Mouse (Mus musculus): ENCODE results near the gene Prss57. TPM values are rescaled to one million over a fixed set of nuclear protein-coding genes. Genes with fewer than 3 reads are reported as not detected.
"Not testable (repeated sequence)": the region's sequence is repeated elsewhere in the genome, so short reads cannot be mapped to it uniquely, and the experiment has no call there.

Gene Prss57
- polyA plus RNA-seq, 1 experiment from 2014 or later, result not detected

GRCm38 (mm10) chr10:79767372-79768244 lies 23.2 kb downstream of the Prss57 start:
- 13% methylated on average over 40 of the region's 40 CpGs for WGBS
- Histone ChIP-seq H3K27ac (peak overlapping the region; percentile 93), H3K36me3 (peaks cover 8% of the 10 kb centered on the region), H3K4me1 (replicated peaks) (peaks cover 27% of the 10 kb centered on the region), H3K4me3 (replicated peaks) (peak overlapping the region; percentile 92), H3K9me3 (peaks cover 5% of the 10 kb centered on the region), H3K4me2 (peak overlapping the region; percentile 78), H3K9ac (replicated peaks) (no peak overlapping the region), H3K27me3 (no peaks in the 10 kb centered on the region)
- ATAC-seq (ENCODE audit: insufficient number of reproducible peaks, insufficient read depth, low FRiP score, low TSS enrichment, low read depth), result peak; percentile 81

GRCm38 (mm10) chr10:79766508-79767325 lies 24.0 kb downstream of the Prss57 start, which contains the start of gene Rnf126:
Gene Rnf126, minus strand, starts transcription at chr10:79766952.
- H3K27ac ChIP-seq, result peak within 1 kb of the TSS; percentile 93
- under 1% methylated on average over 101 of the region's 101 CpGs for WGBS
- no peaks in the 10 kb centered on the region for H3K27me3 ChIP-seq
- H3K4me3 ChIP-seq (replicated peaks), result peak within 1 kb of the TSS; percentile 92
- peaks cover 27% of the 10 kb centered on the region for H3K4me1 ChIP-seq (replicated peaks)
- H3K4me2 ChIP-seq, result peak within 1 kb of the TSS; percentile 78
- H3K36me3 ChIP-seq, result peaks cover 17% of the 10 kb centered on the region
- peak; percentile 89 for ATAC-seq (ENCODE audit: insufficient number of reproducible peaks, insufficient read depth, low FRiP score, low TSS enrichment, low read depth)
- H3K9ac ChIP-seq (replicated peaks), result peak within 1 kb of the TSS; percentile 91
- no peaks in the 10 kb centered on the region for H3K9me3 ChIP-seq

GRCm38 (mm10) chr10:79766001-79766507 lies 24.7 kb downstream of the Prss57 start:
- H3K9me3 ChIP-seq, result no peaks in the 10 kb centered on the region
- H3K27me3 ChIP-seq, result no peaks in the 10 kb centered on the region
- no peak for ATAC-seq (ENCODE audit: insufficient number of reproducible peaks, insufficient read depth, low FRiP score, low TSS enrichment, low read depth)
- H3K4me3 ChIP-seq (replicated peaks), result peak overlapping the region; percentile 92
- WGBS, result 7% methylated on average over 16 of the region's 16 CpGs
- H3K9ac ChIP-seq (replicated peaks), result peak overlapping the region; percentile 91
- peak overlapping the region; percentile 78 for H3K4me2 ChIP-seq
- H3K4me1 ChIP-seq (replicated peaks), result peaks cover 27% of the 10 kb centered on the region
- H3K36me3 ChIP-seq, result peaks cover 23% of the 10 kb centered on the region
- peak overlapping the region; percentile 93 for H3K27ac ChIP-seq

- H3K4me2 ChIP-seq, result peak overlapping the region; percentile 78
- H3K4me3 ChIP-seq (replicated peaks), result peak overlapping the region; percentile 92
- WGBS, result 74% methylated on average over 2 of the region's 2 CpGs
- ATAC-seq (ENCODE audit: insufficient number of reproducible peaks, insufficient read depth, low FRiP score, low TSS enrichment, low read depth), result no peak
- no peaks in the 10 kb centered on the region for H3K27me3 ChIP-seq
- no peak overlapping the region for H3K27ac ChIP-seq
- no peaks in the 10 kb centered on the region for H3K9me3 ChIP-seq
- peaks cover 27% of the 10 kb centered on the region for H3K4me1 ChIP-seq (replicated peaks)
- peak overlapping the region; percentile 91 for H3K9ac ChIP-seq (replicated peaks)
- peaks cover 31% of the 10 kb centered on the region for H3K36me3 ChIP-seq
Measured at GRCm38 (mm10) chr10:79765228-79765745, 25.5 kb downstream of the Prss57 start.

- Histone ChIP-seq H3K9ac (replicated peaks) (peak overlapping the region; percentile 13; the same call in 1 of the 2 replicates), H3K4me2 (no peak overlapping the region), H3K27me3 (no peaks in the 10 kb centered on the region), H3K36me3 (peaks cover 40% of the 10 kb centered on the region), H3K9me3 (no peaks in the 10 kb centered on the region), H3K27ac (no peak overlapping the region), H3K4me3 (replicated peaks) (no peak overlapping the region), H3K4me1 (replicated peaks) (peaks cover 27% of the 10 kb centered on the region)
- WGBS, result 78% methylated on average over 7 of the region's 7 CpGs
- ATAC-seq (ENCODE audit: insufficient number of reproducible peaks, insufficient read depth, low FRiP score, low TSS enrichment, low read depth), result no peak
Measured at GRCm38 (mm10) chr10:79764234-79764633, 26.5 kb downstream of the Prss57 start.

- Histone ChIP-seq H3K4me2 (no peak overlapping the region), H3K9me3 (no peaks in the 10 kb centered on the region), H3K27ac (no peak overlapping the region), H3K27me3 (no peaks in the 10 kb centered on the region), H3K36me3 (peaks cover 54% of the 10 kb centered on the region), H3K4me3 (replicated peaks) (no peak overlapping the region), H3K4me1 (replicated peaks) (peaks cover 23% of the 10 kb centered on the region), H3K9ac (replicated peaks) (no peak overlapping the region)
- WGBS, result 96% methylated on average over 3 of the region's 3 CpGs
- no peak for ATAC-seq (ENCODE audit: insufficient number of reproducible peaks, insufficient read depth, low FRiP score, low TSS enrichment, low read depth)
Measured at GRCm38 (mm10) chr10:79762875-79763274, 27.9 kb downstream of the Prss57 start.

GRCm38 (mm10) chr10:79760603-79761143 lies 30.1 kb downstream of the Prss57 start:
- H3K4me2 ChIP-seq, result no peak overlapping the region
- peaks cover 16% of the 10 kb centered on the region for H3K4me1 ChIP-seq (replicated peaks)
- H3K9me3 ChIP-seq, result no peaks in the 10 kb centered on the region
- no peak for ATAC-seq (ENCODE audit: insufficient number of reproducible peaks, insufficient read depth, low FRiP score, low TSS enrichment, low read depth)
- H3K27me3 ChIP-seq, result no peaks in the 10 kb centered on the region
- no peak overlapping the region for H3K4me3 ChIP-seq (replicated peaks)
- H3K36me3 ChIP-seq, result peaks cover 74% of the 10 kb centered on the region
- WGBS, result 93% methylated on average over 11 of the region's 11 CpGs
- H3K9ac ChIP-seq (replicated peaks), result no peak overlapping the region; the same call in 1 of the 2 replicates
- H3K27ac ChIP-seq, result no peak overlapping the region

- H3K4me2 ChIP-seq; ATAC-seq (ENCODE audit: insufficient number of reproducible peaks, insufficient read depth, low FRiP score, low TSS enrichment, low read depth); H3K27me3 ChIP-seq; H3K4me3 ChIP-seq (replicated peaks); H3K27ac ChIP-seq; H3K9ac ChIP-seq (replicated peaks); H3K9me3 ChIP-seq: not testable (repeated sequence)
- Histone ChIP-seq H3K4me1 (replicated peaks) (peaks cover 15% of the 10 kb centered on the region), H3K36me3 (peaks cover 77% of the 10 kb centered on the region)
- WGBS, result 96% methylated on average over 1 of the region's 1 CpGs
Measured at GRCm38 (mm10) chr10:79759675-79760074, 31.1 kb downstream of the Prss57 start.

- ATAC-seq (ENCODE audit: insufficient number of reproducible peaks, insufficient read depth, low FRiP score, low TSS enrichment, low read depth), result no peak
- Histone ChIP-seq H3K4me3 (replicated peaks) (no peak overlapping the region), H3K27me3 (no peaks in the 10 kb centered on the region), H3K4me2 (no peak overlapping the region), H3K4me1 (replicated peaks) (peaks cover 10% of the 10 kb centered on the region), H3K36me3 (peaks cover 60% of the 10 kb centered on the region), H3K9me3 (no peaks in the 10 kb centered on the region), H3K27ac (no peak overlapping the region), H3K9ac (replicated peaks) (no peak overlapping the region)
- 88% methylated on average over 24 of the region's 24 CpGs for WGBS
Measured at GRCm38 (mm10) chr10:79756660-79757059, 34.1 kb downstream of the Prss57 start.

GRCm38 (mm10) chr10:79755854-79756253 lies 34.9 kb downstream of the Prss57 start:
- Histone ChIP-seq H3K36me3 (peaks cover 52% of the 10 kb centered on the region), H3K27ac (no peak overlapping the region), H3K4me3 (replicated peaks) (no peak overlapping the region), H3K4me2 (no peak overlapping the region), H3K9me3 (no peaks in the 10 kb centered on the region), H3K4me1 (replicated peaks) (peaks cover 10% of the 10 kb centered on the region), H3K27me3 (no peaks in the 10 kb centered on the region), H3K9ac (replicated peaks) (0 out of 2 replicates have a peak overlapping the region, but pooled peaks have one; percentile 8)
- no peak for ATAC-seq (ENCODE audit: insufficient number of reproducible peaks, insufficient read depth, low FRiP score, low TSS enrichment, low read depth)
- 78% methylated on average over 3 of the region's 3 CpGs for WGBS
